Mouse (Mus musculus) mesoderm, embryonic 11.5 days (tissue): ENCODE measurements around the gene Jarid2.

ENCODE experiments used
- DNase-seq: peaks from one replicate; pipeline ENCODE4 v3.0.0-alpha.2; 2012; ENCODE audit warnings: low read depth, low spot score

Gene Jarid2

GRCm38 (mm10) chr13:44915382-44915781 lies 186.1 kb downstream of the Jarid2 start:
- no peak for DNase-seq

- DNase-seq, result no peak
Measured at GRCm38 (mm10) chr13:44915945-44916344, 186.7 kb downstream of the Jarid2 start.

GRCm38 (mm10) chr13:44917202-44917601 lies 187.9 kb downstream of the Jarid2 start:
- no peak for DNase-seq

GRCm38 (mm10) chr13:44918269-44918668 lies 189.0 kb downstream of the Jarid2 start:
- DNase-seq, result no peak

GRCm38 (mm10) chr13:44921095-44921494 lies 191.8 kb downstream of the Jarid2 start:
- DNase-seq, result no peak

- no peak for DNase-seq
Measured at GRCm38 (mm10) chr13:44921721-44922120, 192.4 kb downstream of the Jarid2 start.

- DNase-seq, result no peak
Measured at GRCm38 (mm10) chr13:44924042-44924441, 194.8 kb downstream of the Jarid2 start.

GRCm38 (mm10) chr13:44925173-44925572 lies 195.9 kb downstream of the Jarid2 start:
- no peak for DNase-seq

- DNase-seq, result no peak
Measured at GRCm38 (mm10) chr13:44926311-44926710, 197.0 kb downstream of the Jarid2 start.

GRCm38 (mm10) chr13:44932307-44933264 lies 203.3 kb downstream of the Jarid2 start:
- no peak for DNase-seq

GRCm38 (mm10) chr13:44933575-44933974 lies 204.3 kb downstream of the Jarid2 start:
- no peak for DNase-seq

GRCm38 (mm10) chr13:44937681-44938080 lies 208.4 kb downstream of the Jarid2 start:
- DNase-seq, result no peak

- DNase-seq, result no peak
Measured at GRCm38 (mm10) chr13:44939326-44940035, 210.2 kb downstream of the Jarid2 start.

- DNase-seq, result no peak
Measured at GRCm38 (mm10) chr13:44943618-44944017, 214.3 kb downstream of the Jarid2 start.

- DNase-seq, result peak; percentile 45
Measured at GRCm38 (mm10) chr13:44946880-44947635, 217.8 kb downstream of the Jarid2 start.

- no peak for DNase-seq
Measured at GRCm38 (mm10) chr13:44948320-44949250, 219.3 kb downstream of the Jarid2 start.

- DNase-seq, result no peak
Measured at GRCm38 (mm10) chr13:44952393-44953086, 223.3 kb downstream of the Jarid2 start.

- no peak for DNase-seq
Measured at GRCm38 (mm10) chr13:44953546-44954231, 224.4 kb downstream of the Jarid2 start.

- no peak for DNase-seq
Measured at GRCm38 (mm10) chr13:44954232-44954568, 224.9 kb downstream of the Jarid2 start.

- no peak for DNase-seq
Measured at GRCm38 (mm10) chr13:44955781-44956180, 226.5 kb downstream of the Jarid2 start.
